Mouse (Mus musculus): ENCODE data around the gene Aacs.

DNA sequence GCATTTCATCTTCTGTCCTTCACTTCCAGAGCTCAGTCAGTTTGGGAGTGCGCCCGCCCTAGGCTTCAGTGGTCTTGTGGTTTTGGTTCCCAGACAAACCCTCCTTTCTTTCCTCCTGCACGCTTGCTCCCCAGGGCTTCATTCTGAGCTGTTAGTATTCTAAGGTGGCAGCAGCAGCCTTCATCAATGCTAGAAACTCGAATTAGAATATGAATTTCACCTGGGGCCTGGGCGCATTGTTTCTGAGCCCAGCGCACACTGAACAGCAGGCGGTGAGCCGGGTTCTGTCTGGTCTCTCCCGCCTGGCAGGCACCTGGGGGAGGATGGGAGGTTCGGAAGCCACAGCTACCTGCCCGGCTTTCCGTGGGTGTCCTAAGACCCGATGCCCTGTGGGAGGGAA is 70.7 kb downstream of the Aacs start:
- TF ChIP-seq CTCF (IDR thresholded peaks at IDR 0.05; ENCODE audit: borderline replicate concordance, extremely low read depth, insufficient read depth, insufficient read length) (no peak), POLR2A (IDR thresholded peaks at IDR 0.05; ENCODE audit: borderline replicate concordance, extremely low read depth, insufficient read depth, insufficient read length, poor library complexity, severe bottlenecking) (no peak)
